Comparison of ENCODE assay signal across 14 mouse cellular contexts in genomic region chr5:91959986-91960385, GRCm38 (mm10). TPM values are rescaled to one million over a fixed set of nuclear protein-coding genes. Genes with fewer than 3 reads are reported as not detected.
DNase-seq lines count a peak whose midpoint lies in the region; ATAC-seq and TF ChIP-seq lines count a peak whose summit lies in the region.
"Had no signal": no experiment of that assay in that cellular context is flagged by ENCODE, and none has a peak within 500 bp of the region (broad histone marks: within the 10 kb centered on the region; RNA-seq: fewer than 3 reads in every experiment).

No protein-coding gene starts in this region.

- no peak for TF ChIP-seq CTCF in stomach, postnatal 0 days (IDR thresholded peaks at IDR 0.05; ENCODE audit: low read depth)

- H3K4me3 ChIP-seq in heart, embryonic 16.5 days (ENCODE audit: low read length), result no peak overlapping the region
- peak overlapping the region; percentile 76 for H3K4me3 ChIP-seq in megakaryocyte, embryonic 14.5 days (replicated peaks)
- no peak overlapping the region for H3K4me3 ChIP-seq in intestine, embryonic 16.5 days (ENCODE audit: low read length)
- H3K4me3 ChIP-seq in stomach, postnatal 0 days (ENCODE audit: low read depth, low read length), result no peak overlapping the region
- H3K4me3 ChIP-seq: neural tube, embryonic 12.5 days had no signal

- H3K27me3 ChIP-seq in heart, embryonic 16.5 days (ENCODE audit: control insufficient read depth, insufficient read depth, low read length), result no peaks in the 10 kb centered on the region
- H3K27me3 ChIP-seq in megakaryocyte, embryonic 14.5 days (replicated peaks), result no peaks in the 10 kb centered on the region
- H3K27me3 ChIP-seq in intestine, embryonic 16.5 days (replicated peaks; ENCODE audit: control insufficient read depth, insufficient read depth, low read length), result no peaks in the 10 kb centered on the region
- H3K27me3 ChIP-seq in stomach, postnatal 0 days (ENCODE audit: control insufficient read depth, insufficient read depth, low read length), result no peaks in the 10 kb centered on the region
- H3K27me3 ChIP-seq: neural tube, embryonic 12.5 days had no signal

- no peak for DNase-seq in heart, postnatal 10 days
- no peak for DNase-seq in stomach, postnatal 0 days (ENCODE audit: low spot score)
- no peak for DNase-seq in T-cell, adult 2 months (ENCODE audit: low spot score)
- DNase-seq in layer of hippocampus, adult 9-11 months, result no peak
- DNase-seq: cerebellum, postnatal 10 days; kidney, adult 18-20 months had no signal

- no peaks in the 10 kb centered on the region for H3K9me3 ChIP-seq in heart, embryonic 16.5 days (replicated peaks; ENCODE audit: control insufficient read depth, low read length)
- no peaks in the 10 kb centered on the region for H3K9me3 ChIP-seq in megakaryocyte, embryonic 14.5 days
- H3K9me3 ChIP-seq in intestine, embryonic 16.5 days (ENCODE audit: control insufficient read depth, low read length), result no peaks in the 10 kb centered on the region
- no peaks in the 10 kb centered on the region for H3K9me3 ChIP-seq in stomach, postnatal 0 days (ENCODE audit: control insufficient read depth, low read length)
- H3K9me3 ChIP-seq: neural tube, embryonic 12.5 days had no signal

- intact Hi-C loops in heart, postnatal 10 days (cut with DNase I), result loop anchor here (5.0 kb wide), 1 partner anchor 157 kb away; no protein-coding TSS in a partner anchor

- peaks cover 28% of the 10 kb centered on the region for H3K4me1 ChIP-seq in heart, embryonic 16.5 days (ENCODE audit: control insufficient read depth, insufficient read depth, low read length)
- peaks cover 54% of the 10 kb centered on the region for H3K4me1 ChIP-seq in megakaryocyte, embryonic 14.5 days
- peaks cover 14% of the 10 kb centered on the region for H3K4me1 ChIP-seq in intestine, embryonic 16.5 days (ENCODE audit: control insufficient read depth, insufficient read depth, low read length)
- H3K4me1 ChIP-seq in stomach, postnatal 0 days (replicated peaks; ENCODE audit: control insufficient read depth, insufficient read depth), result peaks cover 7% of the 10 kb centered on the region

- ATAC-seq in heart, embryonic 16.5 days (replicated peaks; ENCODE audit: extremely low read depth, insufficient read depth, low FRiP score), result no peak
- ATAC-seq in megakaryocyte, adult 5-6 weeks (ENCODE audit: poor library complexity, severe bottlenecking), result no peak
- ATAC-seq in intestine, embryonic 16.5 days, result no peak
- ATAC-seq in stomach, postnatal 0 days (ENCODE audit: low FRiP score, low TSS enrichment), result no peak

- H3K36me3 ChIP-seq in heart, embryonic 16.5 days (ENCODE audit: control insufficient read depth, insufficient read depth), result peaks cover 10% of the 10 kb centered on the region
- H3K36me3 ChIP-seq in megakaryocyte, embryonic 14.5 days (replicated peaks; ENCODE audit: low read length), result peaks cover 46% of the 10 kb centered on the region
- peaks cover 6% of the 10 kb centered on the region; the same call in 1 of the 2 replicates for H3K36me3 ChIP-seq in intestine, embryonic 16.5 days (ENCODE audit: control insufficient read depth, insufficient read depth, low read length)
- peaks cover 5% of the 10 kb centered on the region for H3K36me3 ChIP-seq in stomach, postnatal 0 days (ENCODE audit: control insufficient read depth, insufficient read depth, low read length)

- peak overlapping the region; percentile 79 for H3K4me2 ChIP-seq in heart, embryonic 16.5 days (ENCODE audit: low read depth, low read length)
- peak overlapping the region; percentile 63 for H3K4me2 ChIP-seq in intestine, embryonic 16.5 days (ENCODE audit: low read depth, low read length)
- peak overlapping the region; percentile 63 for H3K4me2 ChIP-seq in stomach, postnatal 0 days (replicated peaks; ENCODE audit: low read depth)

- no peak overlapping the region; the same call in 1 of the 2 replicates for H3K9ac ChIP-seq in heart, embryonic 16.5 days (ENCODE audit: low read length)
- no peak overlapping the region for H3K9ac ChIP-seq in intestine, embryonic 16.5 days (ENCODE audit: low read depth, low read length)
- no peak overlapping the region for H3K9ac ChIP-seq in stomach, postnatal 0 days (ENCODE audit: low read length)
- H3K9ac ChIP-seq: neural tube, embryonic 12.5 days had no signal

- no peak for TF ChIP-seq EP300 in stomach, postnatal 0 days (optimal IDR thresholded peaks at IDR 0.05)

- 68% methylated on average over 1 of the region's 1 CpGs for WGBS in heart, embryonic 16.5 days
- 73% methylated on average over 1 of the region's 1 CpGs for WGBS in intestine, embryonic 16.5 days
- WGBS in stomach, postnatal 0 days, result 41% methylated on average over 1 of the region's 1 CpGs

- H3K27ac ChIP-seq in heart, embryonic 16.5 days (ENCODE audit: low read length), result no peak overlapping the region; the same call in 1 of the 2 replicates
- H3K27ac ChIP-seq in intestine, embryonic 16.5 days (ENCODE audit: low read length), result no peak overlapping the region
- H3K27ac ChIP-seq in stomach, postnatal 0 days (replicated peaks), result no peak overlapping the region; the same call in 1 of the 2 replicates
- H3K27ac ChIP-seq: neural tube, embryonic 12.5 days had no signal

RNA-seq across cellular contexts. Expression of gene Rchy1, which starts 2.9 kb away (rescaled TPM):
- polyA plus RNA-seq in heart, embryonic 16.5 days (2015; fragmentation: Nextera tagmentation; extraction: Ambion mirVana), result 60.6 and 69.5 TPM in 2 replicates
- 10 to 100 TPM; 38.3 to 42.3 TPM for total RNA-seq in heart, postnatal 10 days (2021)
- 7.7 TPM in 1 of 2 replicates, not detected in the other for polyA plus RNA-seq in megakaryocyte, embryonic 14.5 days (2012; ENCODE audit: insufficient read depth, low replicate concordance)
- 117 and 137 TPM in 2 replicates for total RNA-seq in megakaryocyte, adult 5-6 weeks (2015)
- 80.1 and 92.6 TPM in 2 replicates for total RNA-seq in megakaryocyte, adult 5-6 weeks (2017)
- 75.1 and 77.3 TPM in 2 replicates for polyA plus RNA-seq in intestine, embryonic 16.5 days (2015; fragmentation: Nextera tagmentation; extraction: Ambion mirVana)
- polyA plus RNA-seq in stomach, postnatal 0 days (2015; fragmentation: Nextera tagmentation; extraction: Ambion mirVana), result 65.7 and 73.2 TPM in 2 replicates

RNA-seq across cellular contexts. Expression of gene Odaph, which starts 27.3 kb away (rescaled TPM):
- not detected in 2 replicates for polyA plus RNA-seq in heart, embryonic 16.5 days (2015; fragmentation: Nextera tagmentation; extraction: Ambion mirVana)
- not detected for total RNA-seq in heart, postnatal 10 days (2021)
- 0.12 TPM in 1 of 2 replicates, not detected in the other for polyA plus RNA-seq in megakaryocyte, embryonic 14.5 days (2012; ENCODE audit: insufficient read depth, low replicate concordance)
- not detected in 2 replicates for total RNA-seq in megakaryocyte, adult 5-6 weeks (2015)
- total RNA-seq in megakaryocyte, adult 5-6 weeks (2017), result not detected in 2 replicates
- polyA plus RNA-seq in intestine, embryonic 16.5 days (2015; fragmentation: Nextera tagmentation; extraction: Ambion mirVana), result not detected in 2 replicates
- 0.23 and 0.30 TPM in 2 replicates for polyA plus RNA-seq in stomach, postnatal 0 days (2015; fragmentation: Nextera tagmentation; extraction: Ambion mirVana)
- total RNA-seq: adrenal gland, postnatal 4 days; left cerebral cortex, adult 18-20 months had no signal
- polyA plus RNA-seq: neural tube, embryonic 12.5 days; thymus, postnatal 0 days had no signal
